ENCODE assay signal across 9 mouse cellular contexts in the genomic region with DNA sequence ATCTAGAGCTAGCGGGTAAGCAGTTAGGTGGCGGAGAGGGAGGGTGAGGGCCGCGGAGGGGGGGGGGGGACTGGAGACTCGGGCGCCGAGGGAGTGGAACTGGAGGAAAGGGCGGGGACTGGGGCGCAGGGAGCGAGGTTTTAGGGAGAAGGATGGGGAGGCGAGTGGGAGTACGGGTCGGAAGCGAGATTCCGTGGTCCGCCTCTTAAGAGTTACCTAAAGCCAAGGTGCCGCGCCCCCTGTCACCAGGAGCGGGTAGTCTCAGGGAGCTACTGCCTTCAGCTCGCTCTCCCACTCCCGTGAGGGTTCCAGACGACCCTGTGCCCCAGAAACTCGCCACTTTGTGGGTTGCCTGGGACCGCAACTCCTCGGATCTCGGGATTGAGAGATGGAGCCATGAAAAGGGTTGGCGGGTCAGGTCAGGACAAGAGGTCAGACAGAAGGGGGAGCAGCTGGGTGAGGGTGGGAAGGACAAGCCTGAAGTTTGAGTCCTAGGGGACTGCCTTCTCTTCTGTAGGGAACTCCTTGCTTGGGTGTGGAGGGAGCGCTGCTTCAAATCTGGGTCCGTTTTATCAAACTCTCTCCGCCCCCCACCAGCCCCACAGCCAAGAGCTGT. TPM values are rescaled to one million over a fixed set of nuclear protein-coding genes. Genes with fewer than 3 reads are reported as not detected.
DNase-seq lines count a peak whose midpoint lies in the region; ATAC-seq and TF ChIP-seq lines count a peak whose summit lies in the region.
"Had no signal": no experiment of that assay in that cellular context is flagged by ENCODE, and none has a peak within 500 bp of the region (broad histone marks: within the 10 kb centered on the region; RNA-seq: fewer than 3 reads in every experiment).

No protein-coding gene starts in this region.

- H3K9me3 ChIP-seq in hindbrain, embryonic 14.5 days (ENCODE audit: control insufficient read depth, low read length): no peaks in the 10 kb centered on the region
- H3K9me3 ChIP-seq in lung, embryonic 14.5 days (ENCODE audit: low read depth, low read length): no peaks in the 10 kb centered on the region

- DNase-seq in CD4-positive, CD25-positive, alpha-beta regulatory T cell, adult 2 months (ENCODE audit: low read depth, low spot score): peak; percentile 81
- peak; percentile 64 for DNase-seq in urinary bladder, postnatal 14 days (ENCODE audit: low spot score)
- no peak for DNase-seq in urinary bladder, postnatal 36 days (ENCODE audit: low spot score in 2 of 2)
- no peak for DNase-seq in hindbrain, embryonic 14.5 days (ENCODE audit: low spot score)
- DNase-seq in lung, embryonic 14.5 days: peak; percentile 66
- DNase-seq in adrenal gland, postnatal 36 days: no peak

- H3K36me3 ChIP-seq in hindbrain, embryonic 14.5 days (replicated peaks; ENCODE audit: control insufficient read depth, insufficient read depth): peaks cover 9% of the 10 kb centered on the region; the same call in 1 of the 2 replicates
- H3K36me3 ChIP-seq in lung, embryonic 14.5 days (ENCODE audit: insufficient read depth): peaks cover 22% of the 10 kb centered on the region
- peaks cover 12% of the 10 kb centered on the region for H3K36me3 ChIP-seq in small intestine, adult 2 months (ENCODE audit: control insufficient read depth, insufficient read depth, low read length)

- H3K27me3 ChIP-seq in hindbrain, embryonic 14.5 days (ENCODE audit: control insufficient read depth, insufficient read depth, low read length): no peaks in the 10 kb centered on the region; the same call in 1 of the 2 replicates
- H3K27me3 ChIP-seq in lung, embryonic 14.5 days (ENCODE audit: insufficient read depth, low read length): no peaks in the 10 kb centered on the region
- no peaks in the 10 kb centered on the region for H3K27me3 ChIP-seq in small intestine, adult 2 months (ENCODE audit: control insufficient read depth, insufficient read depth, low read length)

- no peak for TF ChIP-seq POLR2A in small intestine, adult 2 months (IDR thresholded peaks at IDR 0.05; ENCODE audit: low read depth, low read length)

- H3K4me3 ChIP-seq in hindbrain, embryonic 14.5 days (replicated peaks; ENCODE audit: low read length): peak overlapping the region; percentile 49
- peak overlapping the region; percentile 67 for H3K4me3 ChIP-seq in lung, embryonic 14.5 days (ENCODE audit: low read depth, low read length)
- H3K4me3 ChIP-seq in small intestine, adult 2 months (ENCODE audit: low read depth, low read length): peak overlapping the region; percentile 73

- H3K27ac ChIP-seq in hindbrain, embryonic 14.5 days: peak overlapping the region; percentile 3; the same call in 1 of the 2 replicates
- peak overlapping the region; percentile 93 for H3K27ac ChIP-seq in lung, embryonic 14.5 days (ENCODE audit: low read depth)
- H3K27ac ChIP-seq in small intestine, adult 2 months (ENCODE audit: insufficient read depth, low read depth, low read length): no peak overlapping the region

- H3K9ac ChIP-seq in hindbrain, embryonic 14.5 days: peak overlapping the region; percentile 70
- H3K9ac ChIP-seq in lung, embryonic 14.5 days: peak overlapping the region; percentile 66

- H3K4me2 ChIP-seq in hindbrain, embryonic 14.5 days (replicated peaks): peak overlapping the region; percentile 77
- H3K4me2 ChIP-seq in lung, embryonic 14.5 days: peak overlapping the region; percentile 84

- 0% methylated on average over 28 of the region's 30 CpGs for WGBS in hindbrain, embryonic 14.5 days
- WGBS in lung, embryonic 14.5 days: 0% methylated on average over 27 of the region's 30 CpGs
- under 1% methylated on average over 25 of the region's 30 CpGs for WGBS in small intestine, adult 2 months

- no peak for ATAC-seq in CD4-positive, CD25-positive, alpha-beta regulatory T cell, adult 4 months
- no peak for ATAC-seq in hindbrain, embryonic 14.5 days (ENCODE audit: low FRiP score)
- peak; percentile 7; the same call in 1 of the 2 replicates for ATAC-seq in lung, embryonic 14.5 days (ENCODE audit: insufficient read depth)

- peak; percentile 28; the same call in 1 of the 2 replicates for TF ChIP-seq CTCF in lung, embryonic 14.5 days (IDR thresholded peaks at IDR 0.05; ENCODE audit: low read depth)
- TF ChIP-seq CTCF in small intestine, adult 2 months (IDR thresholded peaks at IDR 0.05; ENCODE audit: extremely low read depth, insufficient read length, insufficient replicate concordance, low read depth, low read length): no peak

- peaks cover 44% of the 10 kb centered on the region for H3K4me1 ChIP-seq in hindbrain, embryonic 14.5 days (replicated peaks; ENCODE audit: control insufficient read depth, insufficient read depth, low read length)
- peaks cover 22% of the 10 kb centered on the region for H3K4me1 ChIP-seq in lung, embryonic 14.5 days (ENCODE audit: insufficient read depth)
- H3K4me1 ChIP-seq in small intestine, adult 2 months (ENCODE audit: control insufficient read depth, insufficient read depth, insufficient read length, low read length): peaks cover 31% of the 10 kb centered on the region

RNA-seq across cellular contexts. Expression of a gene that starts 1.9 kb away (rescaled TPM):
- 10 to 100 TPM; 13.5 to 22.6 TPM for polyA plus RNA-seq in CD4-positive, CD25-positive, alpha-beta regulatory T cell, adult 4 months (2017; shearing (Covaris generic))
- polyA plus RNA-seq in hindbrain, embryonic 14.5 days (2014; fragmentation: Nextera tagmentation; extraction: Ambion mirVana): 21.1 and 23.6 TPM in 2 replicates
- 29.9 and 35.5 TPM in 2 replicates for polyA plus RNA-seq in lung, embryonic 14.5 days (2014; fragmentation: Nextera tagmentation; extraction: Ambion mirVana)
- polyA plus RNA-seq in small intestine, adult 2 months (2012; rRNA removed): 51.4 and 90.6 TPM in 2 replicates
- total RNA-seq in adrenal gland, postnatal 36 days (2021): 10 to 100 TPM; 44.4 to 62.2 TPM

RNA-seq across cellular contexts. Expression of a gene that starts 2.2 kb away (rescaled TPM):
- 10 to 100 TPM; 53.8 to 61.7 TPM for polyA plus RNA-seq in CD4-positive, CD25-positive, alpha-beta regulatory T cell, adult 4 months (2017; shearing (Covaris generic))
- 115 and 123 TPM in 2 replicates for polyA plus RNA-seq in hindbrain, embryonic 14.5 days (2014; fragmentation: Nextera tagmentation; extraction: Ambion mirVana)
- polyA plus RNA-seq in lung, embryonic 14.5 days (2014; fragmentation: Nextera tagmentation; extraction: Ambion mirVana): 33.6 and 35.5 TPM in 2 replicates
- polyA plus RNA-seq in small intestine, adult 2 months (2012; rRNA removed): 34.0 and 64.7 TPM in 2 replicates
- 10 to 100 TPM; 36.5 to 44.0 TPM for total RNA-seq in adrenal gland, postnatal 36 days (2021)

RNA-seq across cellular contexts. Expression of a gene that starts 12.3 kb away (rescaled TPM):
- polyA plus RNA-seq in CD4-positive, CD25-positive, alpha-beta regulatory T cell, adult 4 months (2017; shearing (Covaris generic)): not detected
- 0.35 and 0.80 TPM in 2 replicates for polyA plus RNA-seq in hindbrain, embryonic 14.5 days (2014; fragmentation: Nextera tagmentation; extraction: Ambion mirVana)
- polyA plus RNA-seq in lung, embryonic 14.5 days (2014; fragmentation: Nextera tagmentation; extraction: Ambion mirVana): not detected in 2 replicates
- polyA plus RNA-seq in small intestine, adult 2 months (2012; rRNA removed): 0.58 and 1.9 TPM in 2 replicates
- under 1 TPM; 0.26 to 0.36 TPM for total RNA-seq in adrenal gland, postnatal 36 days (2021)
- total RNA-seq: hematopoietic stem cell, adult 5-6 weeks had no signal

RNA-seq across cellular contexts. Expression of a gene that starts 19.6 kb away (rescaled TPM):
- 10 to 100 TPM; 53.4 to 57.0 TPM for polyA plus RNA-seq in CD4-positive, CD25-positive, alpha-beta regulatory T cell, adult 4 months (2017; shearing (Covaris generic))
- 92.8 and 92.9 TPM in 2 replicates for polyA plus RNA-seq in hindbrain, embryonic 14.5 days (2014; fragmentation: Nextera tagmentation; extraction: Ambion mirVana)
- 91.5 and 93.1 TPM in 2 replicates for polyA plus RNA-seq in lung, embryonic 14.5 days (2014; fragmentation: Nextera tagmentation; extraction: Ambion mirVana)
- 159 and 230 TPM in 2 replicates for polyA plus RNA-seq in small intestine, adult 2 months (2012; rRNA removed)
- 10 to 100 TPM; 89.8 to 91.1 TPM for total RNA-seq in adrenal gland, postnatal 36 days (2021)

RNA-seq across cellular contexts. Expression of a gene that starts 22.1 kb away (rescaled TPM):
- 10 to 100 TPM; 72.9 to 95.2 TPM for polyA plus RNA-seq in CD4-positive, CD25-positive, alpha-beta regulatory T cell, adult 4 months (2017; shearing (Covaris generic))
- polyA plus RNA-seq in hindbrain, embryonic 14.5 days (2014; fragmentation: Nextera tagmentation; extraction: Ambion mirVana): 54.4 and 62.4 TPM in 2 replicates
- 14.2 and 15.7 TPM in 2 replicates for polyA plus RNA-seq in lung, embryonic 14.5 days (2014; fragmentation: Nextera tagmentation; extraction: Ambion mirVana)
- 51.7 and 135 TPM in 2 replicates for polyA plus RNA-seq in small intestine, adult 2 months (2012; rRNA removed)
- total RNA-seq in adrenal gland, postnatal 36 days (2021): 10 to 100 TPM; 11.0 to 16.2 TPM

Comparison
In these comparisons a context has a peak if more than half of its experiments do, and no peak if none do; other contexts are left out.
1. DNase-seq: peak in CD4-positive, CD25-positive, alpha-beta regulatory T cell, adult 2 months (single experiment), urinary bladder, postnatal 14 days (single experiment) and lung, embryonic 14.5 days (single experiment); none in urinary bladder, postnatal 36 days (0 of 2), hindbrain, embryonic 14.5 days (single experiment) and adrenal gland, postnatal 36 days (0 of 2).
2. Peak in every context shown above with its lines, with median percentiles within 50 percentile points of each other: H3K4me3 ChIP-seq.